Mouse (Mus musculus): Measurements from ENCODE around the gene Nrp1. TPM values are rescaled to one million over a fixed set of nuclear protein-coding genes. Genes with fewer than 3 reads are reported as not detected.

The Nrp1 gene
- total RNA-seq (2012; rRNA removed) = 11.9 and 13.1 TPM in 2 replicates
- total RNA-seq (2014; rRNA removed) = 14.7 and 16.7 TPM in 2 replicates
- polyA plus RNA-seq (2012; ENCODE audit: insufficient read length, low read depth) = 6.9 and 7.3 TPM in 2 replicates

GRCm38 (mm10) chr8:128358406-128358755 lies at the start of gene Nrp1:
Nrp1 (plus strand) TSS chr8:128358604.
- DNase-seq (ENCODE audit: extremely low read depth) = peak; percentile 53
- no peaks in the 10 kb centered on the region for H3K27me3 ChIP-seq (replicated peaks)
- peaks cover 3 to 53% of the 10 kb centered on the region in 2 experiments for H3K4me1 ChIP-seq (ENCODE audit: control insufficient read depth in 1 of 2, insufficient read depth in 2 of 2)
- H3K27ac ChIP-seq (ENCODE audit: insufficient read depth, low read depth) = peak within 1 kb of the TSS; percentile 42
- in situ Hi-C loops (cut with MboI; ENCODE audit: low pct_ligation_motif_present, low pct_unique_long_range_greater_than_20kb, low sequenced_read_pairs) (loop anchor here (5.0 to 25.0 kb wide), 5 partner anchors 139 to 921 kb away; no protein-coding TSS in a partner anchor), dilution Hi-C loops (cut with MboI; ENCODE audit: extremely low pct_ligation_motif_present, extremely low pct_unique_long_range_greater_than_20kb, low sequenced_read_pairs) (no loop called here)
- peak within 1 kb of the TSS; percentile 35 for H3K9ac ChIP-seq (ENCODE audit: insufficient read depth, low read depth)
- no peaks in the 10 kb centered on the region for H3K79me2 ChIP-seq (replicated peaks; ENCODE audit: control insufficient read depth, extremely low read depth, insufficient read depth, poor library complexity, severe bottlenecking)
- no peaks in the 10 kb centered on the region for H3K36me3 ChIP-seq (replicated peaks in 1 of 2; ENCODE audit: control insufficient read depth in 1 of 2, insufficient read depth in 1 of 2, low read length in 1 of 2)
- H3K4me2 ChIP-seq (ENCODE audit: insufficient read depth, low read depth, poor library complexity, severe bottlenecking) = peak within 1 kb of the TSS; percentile 23
- no peaks in the 10 kb centered on the region for H3K9me3 ChIP-seq (replicated peaks; ENCODE audit: low read length)
- peak within 1 kb of the TSS; percentile 57 to 79 (median 78) for H3K4me3 ChIP-seq (replicated peaks in 1 of 3; ENCODE audit: low read depth in 2 of 3, low read length in 2 of 3, poor library complexity in 1 of 3)
- TF ChIP-seq GABPA (IDR thresholded peaks at IDR 0.05; ENCODE audit: insufficient replicate concordance, low read depth, low read length) (no peak), ELF1 (IDR thresholded peaks at IDR 0.05; ENCODE audit: low read depth, low read length) (peak; percentile 35; the same call in 1 of the 2 replicates)

GRCm38 (mm10) chr8:128320797-128321196 lies 37.6 kb upstream of the Nrp1 start:
- Histone ChIP-seq H3K79me2 (replicated peaks; ENCODE audit: control insufficient read depth, extremely low read depth, insufficient read depth, poor library complexity, severe bottlenecking) (no peaks in the 10 kb centered on the region), H3K9ac (ENCODE audit: insufficient read depth, low read depth) (no peak overlapping the region), H3K27ac (ENCODE audit: insufficient read depth, low read depth) (no peak overlapping the region), H3K4me2 (ENCODE audit: insufficient read depth, low read depth, poor library complexity, severe bottlenecking) (no peak overlapping the region), H3K4me3 (replicated peaks in 1 of 3; ENCODE audit: low read depth in 2 of 3, low read length in 2 of 3, poor library complexity in 1 of 3) (no peak overlapping the region), H3K4me1 (ENCODE audit: control insufficient read depth in 1 of 2, insufficient read depth in 2 of 2) (no peaks in the 10 kb centered on the region; a peak in 1 of 4 replicates), H3K36me3 (replicated peaks in 1 of 2; ENCODE audit: control insufficient read depth in 1 of 2, insufficient read depth in 1 of 2, low read length in 1 of 2) (no peaks in the 10 kb centered on the region), H3K9me3 (replicated peaks; ENCODE audit: low read length) (no peaks in the 10 kb centered on the region), H3K27me3 (replicated peaks) (no peaks in the 10 kb centered on the region)
- dilution Hi-C loops (cut with MboI; ENCODE audit: extremely low pct_ligation_motif_present, extremely low pct_unique_long_range_greater_than_20kb, low sequenced_read_pairs) = no loop called here
- in situ Hi-C loops (cut with MboI; ENCODE audit: low pct_ligation_motif_present, low pct_unique_long_range_greater_than_20kb, low sequenced_read_pairs) = no loop called here
- DNase-seq (ENCODE audit: extremely low read depth) = no peak
- TF ChIP-seq ELF1 (IDR thresholded peaks at IDR 0.05; ENCODE audit: low read depth, low read length) = no peak
- TF ChIP-seq JUN (IDR thresholded peaks at IDR 0.05; ENCODE audit: insufficient read depth, low read depth, low read length) = no peak
- no peak for TF ChIP-seq MAZ (IDR thresholded peaks at IDR 0.05; ENCODE audit: low read depth, low read length)
- no peak for TF ChIP-seq MXI1 (IDR thresholded peaks at IDR 0.05; ENCODE audit: low read depth, low read length)
- no peak for TF ChIP-seq PAX5 (IDR thresholded peaks at IDR 0.05; ENCODE audit: low read length)
- TF ChIP-seq ZC3H11A (IDR thresholded peaks at IDR 0.05; ENCODE audit: low read depth, low read length) = no peak
- no peak for TF ChIP-seq ZNF384 (IDR thresholded peaks at IDR 0.05; ENCODE audit: low read depth, low read length)
- no peak for TF ChIP-seq NRF1 (IDR thresholded peaks at IDR 0.05; ENCODE audit: low read depth, low read length)
- TF ChIP-seq MAFK (IDR thresholded peaks at IDR 0.05; ENCODE audit: insufficient replicate concordance, low read length) = no peak
- TF ChIP-seq MAX (IDR thresholded peaks at IDR 0.05; ENCODE audit: low read length) = no peak
- TF ChIP-seq RAD21 (IDR thresholded peaks at IDR 0.05; ENCODE audit: low read depth, low read length) = no peak
- TF ChIP-seq HCFC1 (IDR thresholded peaks at IDR 0.05; ENCODE audit: low read depth, low read length) = no peak
- no peak for TF ChIP-seq RCOR1 (conservative IDR thresholded peaks at IDR 0.05; ENCODE audit: low read depth, low read length)
- no peak for TF ChIP-seq BHLHE40 (IDR thresholded peaks at IDR 0.05; ENCODE audit: low read depth, low read length)
- no peak for TF ChIP-seq USF1 (IDR thresholded peaks at IDR 0.05; ENCODE audit: low read depth, low read length)
- no peak for TF ChIP-seq MEF2A (IDR thresholded peaks at IDR 0.05; ENCODE audit: borderline replicate concordance, low read depth, low read length)
- TF ChIP-seq GABPA (IDR thresholded peaks at IDR 0.05; ENCODE audit: insufficient replicate concordance, low read depth, low read length) = no peak
- TF ChIP-seq JUND (conservative IDR thresholded peaks at IDR 0.05; ENCODE audit: low read depth, low read length) = no peak

Data from CH12.LX (cell line).